Mouse (Mus musculus) hindbrain, embryonic 12.5 days (tissue): ENCODE data around the gene Znrf4. TPM values are rescaled to one million over a fixed set of nuclear protein-coding genes. Genes with fewer than 3 reads are reported as not detected.
A peak's percentile ranks its signal among the peaks of the same experiment; 100 is the strongest.

ENCODE experiments used
- ATAC-seq: fragments of 200-750 bp; cut with Nextera tagmentation; 2 replicates; pipeline ENCODE4 v1.8.0; 2017; ENCODE audit warnings: moderate TSS enrichment; ENCODE audit not compliant: low FRiP score
- H3K27ac ChIP-seq: fragments of 300-500 bp; sonication (generic); 2 replicates; pipeline ENCODE4 v1.5.1; 2016; ENCODE audit warnings: mild to moderate bottlenecking
- H3K27me3 ChIP-seq: fragments of 300-500 bp; sonication (generic); 2 replicates; pipeline ENCODE4 v1.6.1; 2016; ENCODE audit warnings: mild to moderate bottlenecking
- H3K36me3 ChIP-seq: fragments of 300-500 bp; sonication (generic); 2 replicates; pipeline ENCODE4 v1.6.1; 2016; ENCODE audit warnings: mild to moderate bottlenecking
- H3K4me1 ChIP-seq: fragments of 300-500 bp; sonication (generic); 2 replicates; pipeline ENCODE4 v1.6.1; 2016
- H3K4me2 ChIP-seq: fragments of 300-500 bp; sonication (generic); replicated peaks from 2 replicates; pipeline ENCODE4 v1.6.1; 2016; ENCODE audit warnings: mild to moderate bottlenecking
- H3K4me3 ChIP-seq: fragments of 300-500 bp; sonication (generic); 2 replicates; pipeline ENCODE4 v1.5.1; 2016; ENCODE audit warnings: mild to moderate bottlenecking
- H3K9ac ChIP-seq: fragments of 300-500 bp; sonication (generic); 2 replicates; pipeline ENCODE4 v1.6.1; 2016; ENCODE audit warnings: mild to moderate bottlenecking, moderate library complexity
- H3K9me3 ChIP-seq: fragments of 300-500 bp; sonication (generic); replicated peaks from 2 replicates; pipeline ENCODE4 v1.6.1; 2016; ENCODE audit warnings: mild to moderate bottlenecking
- WGBS: fragments of 180-500 bp; shearing (Covaris S2); methylation state at CpG from one replicate; pipeline ENCODE4 v1.1.7; 2016; 5-methylcytosine and 5-hydroxymethylcytosine counted together
- polyA plus RNA-seq: library from polyadenylated mRNA; unstranded; fragments of >200 nt; fragmentation: Nextera tagmentation; extraction: Ambion mirVana; gene quantifications from 2 replicates; pipeline ENCODE4 v1.2.1, GENCODE M21; 2016

Znrf4 gene
- polyA plus RNA-seq = not detected in 2 replicates

DNA sequence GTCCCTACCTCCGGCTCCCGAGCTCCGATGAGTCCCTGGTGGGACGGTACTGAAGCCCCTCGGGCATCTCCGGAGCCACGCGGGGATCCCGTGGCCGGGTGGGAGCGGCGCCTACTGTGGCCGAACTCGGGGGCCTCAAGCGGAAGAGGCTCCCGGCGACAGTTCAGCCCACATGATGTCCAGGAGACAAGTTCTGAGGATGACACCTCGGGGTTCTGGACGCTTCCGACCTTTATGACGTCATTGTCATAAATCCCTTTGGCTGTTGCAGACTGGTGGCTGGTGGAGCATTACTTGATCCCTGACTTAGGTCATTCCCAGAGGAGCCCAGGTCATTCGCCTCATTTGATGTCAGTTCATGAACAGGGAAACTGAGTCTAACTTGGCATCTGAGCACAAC lies at the start of gene Znrf4:
Gene Znrf4 (minus strand): TSS at position 122 of the 400 bp plus-strand sequence.
- Histone ChIP-seq H3K4me2 (peak within 1 kb of the TSS; percentile 43), H3K4me1 (peaks cover 44% of the 10 kb centered on the region), H3K27ac (no peak within 1 kb of the TSS), H3K36me3 (no peaks in the 10 kb centered on the region), H3K27me3 (peaks cover 62% of the 10 kb centered on the region), H3K4me3 (peak within 1 kb of the TSS; percentile 27), H3K9ac (no peak within 1 kb of the TSS), H3K9me3 (no peaks in the 10 kb centered on the region)
- ATAC-seq = no peak
- 65% methylated on average over 22 of the region's 22 CpGs for WGBS

DNA sequence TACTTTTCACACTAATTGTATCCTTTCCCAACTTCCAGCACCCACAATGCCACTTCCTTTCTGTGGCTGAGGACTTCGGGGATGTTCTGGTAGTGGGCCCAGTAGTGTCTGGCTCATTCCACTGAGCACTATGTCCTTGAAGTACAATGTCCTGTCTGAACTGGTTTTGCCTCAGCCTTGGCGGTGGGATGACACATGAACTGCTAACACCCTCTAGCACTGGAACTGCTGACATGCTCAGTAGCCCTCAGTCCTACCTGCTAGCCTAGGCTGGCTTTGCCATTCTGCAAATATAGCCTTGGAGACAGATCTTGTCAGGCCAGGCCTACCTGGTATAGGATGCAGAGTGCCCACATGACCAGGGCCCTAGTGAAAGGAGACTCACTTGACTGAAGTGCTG lies 49.6 kb upstream of the Znrf4 start:
- no peaks in the 10 kb centered on the region for H3K27me3 ChIP-seq
- H3K4me1 ChIP-seq = no peaks in the 10 kb centered on the region
- 95% methylated on average over 2 of the region's 2 CpGs for WGBS

DNA sequence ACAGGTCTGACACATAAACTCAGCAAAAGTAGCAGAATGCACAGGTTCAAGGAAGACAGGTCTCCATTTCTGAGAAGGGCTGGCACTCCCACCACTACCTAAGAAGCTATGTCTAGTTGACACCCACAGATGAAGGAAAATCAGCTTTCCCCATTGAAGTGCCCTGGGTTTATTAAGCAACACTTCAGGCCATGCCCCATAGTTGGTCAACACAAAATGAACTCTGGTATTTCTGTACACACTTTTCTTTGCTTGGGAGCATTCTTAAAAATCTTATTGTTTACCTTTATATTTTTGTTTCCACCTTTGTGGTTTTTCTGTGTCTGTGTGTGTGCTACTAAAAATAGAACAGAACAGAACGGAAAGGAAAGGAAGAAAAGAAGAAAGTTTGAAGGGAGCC lies 47.9 kb upstream of the Znrf4 start:
- H3K4me2 ChIP-seq = no peak overlapping the region
- 80% methylated on average over 1 of the region's 1 CpGs for whole genome bisulfite sequencing
- no peaks in the 10 kb centered on the region for H3K4me1 ChIP-seq
- ATAC-seq = no peak
- no peak overlapping the region for H3K27ac ChIP-seq
- H3K36me3 ChIP-seq = peaks cover 46% of the 10 kb centered on the region
- no peaks in the 10 kb centered on the region for H3K27me3 ChIP-seq
- no peaks in the 10 kb centered on the region for H3K9me3 ChIP-seq
- no peak overlapping the region for H3K4me3 ChIP-seq
- H3K9ac ChIP-seq = no peak overlapping the region

More for the DNA sequence above, 49.6 kb upstream of the Znrf4 start:
- ATAC-seq = no peak
- peaks cover 63% of the 10 kb centered on the region for H3K36me3 ChIP-seq
- no peak overlapping the region for H3K4me2 ChIP-seq
- H3K9ac ChIP-seq = no peak overlapping the region
- H3K9me3 ChIP-seq = no peaks in the 10 kb centered on the region
- no peak overlapping the region for H3K27ac ChIP-seq
- H3K4me3 ChIP-seq = no peak overlapping the region

DNA sequence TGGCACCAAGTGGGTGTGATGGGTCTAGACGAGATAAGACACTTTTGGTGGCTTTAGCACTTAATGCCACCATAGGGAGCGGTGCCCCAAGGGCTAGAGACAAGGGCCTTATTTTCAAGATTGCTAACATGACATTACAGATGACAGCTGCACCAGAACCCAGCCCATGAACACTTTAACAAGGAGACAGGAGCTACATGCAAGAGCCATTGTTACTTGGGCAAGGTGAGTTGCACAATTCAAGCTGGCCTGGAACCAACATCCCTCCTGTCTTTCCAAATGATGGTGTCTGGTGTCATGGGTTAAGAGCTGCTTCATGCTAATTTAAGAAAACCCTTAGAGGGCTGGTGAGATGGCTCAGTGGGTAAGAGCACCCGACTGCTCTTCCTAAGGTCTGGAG lies 47.2 kb upstream of the Znrf4 start:
- Histone ChIP-seq H3K9ac (no peak overlapping the region), H3K27ac (no peak overlapping the region)
- 81% methylated on average over 3 of the region's 3 CpGs for WGBS

DNA sequence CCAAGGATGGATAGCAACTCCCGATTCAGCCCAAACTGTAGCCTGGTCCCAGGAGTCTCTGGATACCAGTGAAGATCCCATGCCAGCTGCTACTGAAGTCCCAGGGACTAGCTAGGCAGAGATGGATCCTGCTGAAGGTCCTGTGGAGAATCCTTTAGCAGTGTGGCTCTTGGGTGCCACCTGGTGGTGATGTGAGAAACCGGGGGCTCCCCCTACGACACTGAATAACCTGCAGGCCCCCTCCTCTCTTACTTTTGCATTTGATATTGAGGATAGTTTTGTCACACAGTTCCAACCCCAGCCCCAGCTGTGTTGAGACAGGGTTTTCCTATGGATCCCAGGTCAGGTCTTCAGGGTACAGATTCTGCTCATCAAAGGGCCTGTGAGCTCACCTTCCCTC lies 46.2 kb upstream of the Znrf4 start:
- no peaks in the 10 kb centered on the region for H3K27me3 ChIP-seq
- no peak overlapping the region for H3K4me3 ChIP-seq
- H3K9ac ChIP-seq = no peak overlapping the region
- no peak overlapping the region for H3K4me2 ChIP-seq
- H3K36me3 ChIP-seq = peaks cover 29% of the 10 kb centered on the region
- peak; percentile 67 for ATAC-seq
- WGBS = 41% methylated on average over 3 of the region's 3 CpGs
- H3K4me1 ChIP-seq = no peaks in the 10 kb centered on the region
- H3K9me3 ChIP-seq = no peaks in the 10 kb centered on the region
- no peak overlapping the region for H3K27ac ChIP-seq

More for the DNA sequence above, 47.2 kb upstream of the Znrf4 start:
- no peak overlapping the region for H3K4me2 ChIP-seq
- H3K36me3 ChIP-seq = peaks cover 39% of the 10 kb centered on the region
- no peak for ATAC-seq
- H3K4me1 ChIP-seq = no peaks in the 10 kb centered on the region
- no peaks in the 10 kb centered on the region for H3K27me3 ChIP-seq
- H3K9me3 ChIP-seq = no peaks in the 10 kb centered on the region
- H3K4me3 ChIP-seq = no peak overlapping the region

DNA sequence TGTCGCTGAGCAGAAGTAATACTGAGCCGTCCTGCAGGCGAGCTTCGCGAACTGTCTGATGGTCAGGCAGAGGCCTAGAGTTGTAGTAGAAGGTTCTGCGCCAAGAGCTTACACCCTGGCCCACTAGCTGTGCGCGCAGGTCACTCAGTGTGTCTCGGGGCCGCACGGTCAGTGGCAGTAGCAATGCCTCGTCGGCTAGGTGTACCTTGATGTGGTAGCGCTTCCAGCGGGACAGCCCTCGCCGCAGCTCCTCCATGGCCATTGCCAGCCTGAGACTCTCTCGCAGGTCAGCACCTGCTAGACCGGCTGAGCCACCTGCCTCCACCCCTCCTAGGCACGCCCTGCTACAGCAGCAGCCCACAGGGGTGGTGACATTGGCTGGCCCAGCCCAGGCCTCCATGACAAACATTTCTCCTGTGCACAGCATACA lies 41.9 kb upstream of the Znrf4 start, which contains the start of gene Gm20219:
Gene Gm20219 (minus strand): TSS at position 266 of the 430 bp plus-strand sequence.
- no peak within 1 kb of the TSS for H3K4me3 ChIP-seq
- no peak within 1 kb of the TSS for H3K27ac ChIP-seq
- 79% methylated on average over 20 of the region's 20 CpGs for WGBS
- H3K9ac ChIP-seq = no peak within 1 kb of the TSS
- no peak for ATAC-seq
- no peaks in the 10 kb centered on the region for H3K9me3 ChIP-seq
- no peak within 1 kb of the TSS for H3K4me2 ChIP-seq
- H3K27me3 ChIP-seq = no peaks in the 10 kb centered on the region
- no peaks in the 10 kb centered on the region for H3K36me3 ChIP-seq
- peaks cover 21% of the 10 kb centered on the region for H3K4me1 ChIP-seq

DNA sequence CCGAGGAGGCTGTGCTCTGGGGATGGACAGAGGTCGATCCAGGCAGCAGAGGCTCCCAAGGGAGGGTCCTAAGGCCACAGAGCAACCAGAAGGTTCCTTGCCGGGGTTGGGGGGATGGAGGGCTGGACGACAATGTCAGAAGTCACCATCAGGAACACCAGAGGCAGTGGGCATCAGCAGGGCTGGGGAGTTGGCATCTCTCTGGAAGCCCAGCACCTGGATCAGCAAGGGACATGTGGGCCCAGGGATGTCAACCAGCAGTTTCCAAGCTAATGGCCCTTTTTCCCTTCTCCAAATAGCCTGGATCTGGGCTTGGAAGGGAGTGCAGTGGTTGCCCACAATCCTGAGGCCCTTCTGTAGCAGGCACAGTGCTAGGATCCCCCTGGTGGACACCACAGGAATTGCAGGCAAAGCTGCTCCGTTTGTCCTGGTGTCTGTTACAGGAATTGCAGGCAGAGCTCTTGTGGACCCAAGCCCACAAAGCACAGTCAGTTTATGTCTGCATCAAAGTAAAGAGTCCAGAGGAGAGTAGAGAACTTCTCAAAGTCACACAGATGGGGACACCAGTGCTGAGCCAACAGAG lies 40.6 kb upstream of the Znrf4 start:
- Histone ChIP-seq H3K27me3 (no peaks in the 10 kb centered on the region), H3K27ac (peak overlapping the region; percentile 86), H3K4me2 (no peak overlapping the region), H3K36me3 (no peaks in the 10 kb centered on the region), H3K9me3 (no peaks in the 10 kb centered on the region), H3K4me1 (peaks cover 31% of the 10 kb centered on the region), H3K9ac (no peak overlapping the region), H3K4me3 (no peak overlapping the region)
- peak; percentile 3; the same call in 1 of the 2 replicates for ATAC-seq
- WGBS = 59% methylated on average over 5 of the region's 5 CpGs

DNA sequence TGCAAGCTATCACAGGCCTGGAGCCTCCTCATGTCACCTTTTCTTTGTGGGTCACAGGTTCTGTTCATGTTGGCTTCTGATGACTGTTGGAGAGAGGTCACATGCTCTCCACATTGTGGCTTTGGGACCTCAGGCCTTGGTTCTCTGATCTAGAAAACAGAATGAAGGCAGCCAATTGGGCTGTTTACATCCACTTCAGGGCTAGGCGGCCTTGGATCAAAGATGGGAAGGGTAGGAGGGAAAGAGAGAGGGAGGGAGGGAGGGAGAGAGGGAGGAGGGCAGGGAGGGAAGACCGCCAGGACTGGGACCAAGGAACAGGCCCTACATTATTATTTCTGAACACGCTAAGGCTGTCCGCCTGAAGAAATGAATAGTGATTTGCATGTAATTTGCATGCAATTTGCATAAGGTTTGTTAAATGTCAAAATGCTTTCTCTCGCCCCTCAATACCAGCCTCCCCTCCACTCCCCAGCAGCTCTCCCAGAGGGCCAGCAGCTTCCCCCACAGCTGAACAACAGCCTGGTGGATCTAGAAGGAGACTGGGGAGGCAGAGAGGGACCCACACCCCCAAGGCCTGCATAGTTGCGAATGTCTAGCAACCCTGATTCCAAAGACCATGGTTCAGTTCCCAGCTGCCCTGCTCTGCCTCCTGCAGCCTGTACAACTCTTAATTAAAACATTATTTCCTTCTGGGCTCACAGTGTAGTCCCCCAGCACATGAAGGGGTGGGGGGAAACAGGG lies 39.8 kb upstream of the Znrf4 start:
- H3K9ac ChIP-seq = no peak overlapping the region
- ATAC-seq = peak; percentile 87
- H3K4me2 ChIP-seq = no peak overlapping the region
- 22% methylated on average over 6 of the region's 6 CpGs for WGBS
- H3K36me3 ChIP-seq = no peaks in the 10 kb centered on the region
- peak overlapping the region; percentile 86 for H3K27ac ChIP-seq
- no peaks in the 10 kb centered on the region for H3K9me3 ChIP-seq
- H3K4me3 ChIP-seq = no peak overlapping the region
- peaks cover 36% of the 10 kb centered on the region for H3K4me1 ChIP-seq
- no peaks in the 10 kb centered on the region for H3K27me3 ChIP-seq

DNA sequence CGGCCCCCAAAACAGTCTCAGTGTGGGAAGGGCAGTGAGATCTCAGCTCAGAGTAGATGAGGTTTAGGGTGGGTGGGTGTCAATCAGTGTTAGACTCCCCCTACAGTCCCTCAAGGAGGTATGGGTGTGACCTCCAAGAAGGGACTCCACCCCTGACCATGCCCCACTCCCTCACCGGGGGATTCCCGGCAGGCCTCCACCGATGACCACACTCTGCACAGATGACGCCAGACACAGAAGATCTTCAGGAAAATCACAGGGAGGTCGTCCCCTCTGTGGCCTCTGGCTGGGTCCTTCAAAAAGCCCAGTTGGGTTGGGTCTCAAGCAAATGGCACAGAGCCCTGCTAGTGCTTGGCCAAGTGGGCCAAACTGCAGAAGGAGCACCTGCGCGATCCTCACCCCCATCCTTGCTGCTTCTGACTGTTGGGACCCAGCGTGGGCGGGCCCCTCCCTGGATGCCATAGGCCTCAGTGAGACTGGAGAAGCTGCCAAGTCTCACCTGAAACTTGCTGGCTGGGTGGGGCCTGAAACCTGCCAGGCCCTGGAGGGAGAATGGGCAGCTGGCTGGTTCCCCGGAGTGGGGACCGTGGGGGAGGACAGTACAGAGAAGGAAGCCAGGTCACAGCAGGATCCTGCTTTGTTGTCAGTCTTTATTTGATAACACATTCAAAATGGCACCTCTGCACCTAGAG lies 38.7 kb upstream of the Znrf4 start:
- H3K36me3 ChIP-seq = no peaks in the 10 kb centered on the region
- H3K4me2 ChIP-seq = no peak overlapping the region
- no peaks in the 10 kb centered on the region for H3K27me3 ChIP-seq
- 78% methylated on average over 12 of the region's 12 CpGs for WGBS
- no peak overlapping the region for H3K9ac ChIP-seq
- no peaks in the 10 kb centered on the region for H3K9me3 ChIP-seq
- peaks cover 40% of the 10 kb centered on the region for H3K4me1 ChIP-seq
- H3K27ac ChIP-seq = peak overlapping the region; percentile 86
- no peak overlapping the region for H3K4me3 ChIP-seq
- ATAC-seq = no peak

DNA sequence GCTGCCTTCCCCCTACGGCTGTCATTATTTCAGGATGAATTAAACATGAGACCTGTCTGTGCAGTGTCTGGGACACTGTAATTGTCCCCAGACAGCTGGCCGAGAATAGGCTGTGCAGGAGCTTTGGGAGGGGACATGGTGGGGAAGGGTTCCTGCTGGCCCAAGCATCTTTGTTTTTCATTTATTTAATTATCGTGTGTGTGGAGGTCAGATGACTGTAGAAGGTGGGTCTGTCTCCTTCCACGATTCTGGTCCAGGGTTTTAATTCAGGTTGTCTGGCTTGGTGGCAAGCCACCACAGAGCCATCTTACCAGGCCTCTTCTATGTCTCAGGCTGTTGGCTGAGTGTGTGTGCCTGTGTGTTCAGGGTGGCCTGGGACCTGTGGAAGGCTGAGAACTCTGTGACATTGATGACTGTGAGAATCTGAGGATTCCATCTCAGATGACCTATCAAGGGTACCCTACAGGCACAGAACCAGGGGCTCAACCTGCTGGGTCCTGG lies 36.4 kb upstream of the Znrf4 start:
- ATAC-seq = no peak
- Histone ChIP-seq H3K4me3 (no peak overlapping the region), H3K36me3 (no peaks in the 10 kb centered on the region), H3K27ac (peak overlapping the region; percentile 5; the same call in 1 of the 2 replicates), H3K27me3 (no peaks in the 10 kb centered on the region), H3K4me1 (peaks cover 40% of the 10 kb centered on the region), H3K4me2 (no peak overlapping the region), H3K9me3 (no peaks in the 10 kb centered on the region), H3K9ac (no peak overlapping the region)
- WGBS = 35% methylated on average over 4 of the region's 4 CpGs

DNA sequence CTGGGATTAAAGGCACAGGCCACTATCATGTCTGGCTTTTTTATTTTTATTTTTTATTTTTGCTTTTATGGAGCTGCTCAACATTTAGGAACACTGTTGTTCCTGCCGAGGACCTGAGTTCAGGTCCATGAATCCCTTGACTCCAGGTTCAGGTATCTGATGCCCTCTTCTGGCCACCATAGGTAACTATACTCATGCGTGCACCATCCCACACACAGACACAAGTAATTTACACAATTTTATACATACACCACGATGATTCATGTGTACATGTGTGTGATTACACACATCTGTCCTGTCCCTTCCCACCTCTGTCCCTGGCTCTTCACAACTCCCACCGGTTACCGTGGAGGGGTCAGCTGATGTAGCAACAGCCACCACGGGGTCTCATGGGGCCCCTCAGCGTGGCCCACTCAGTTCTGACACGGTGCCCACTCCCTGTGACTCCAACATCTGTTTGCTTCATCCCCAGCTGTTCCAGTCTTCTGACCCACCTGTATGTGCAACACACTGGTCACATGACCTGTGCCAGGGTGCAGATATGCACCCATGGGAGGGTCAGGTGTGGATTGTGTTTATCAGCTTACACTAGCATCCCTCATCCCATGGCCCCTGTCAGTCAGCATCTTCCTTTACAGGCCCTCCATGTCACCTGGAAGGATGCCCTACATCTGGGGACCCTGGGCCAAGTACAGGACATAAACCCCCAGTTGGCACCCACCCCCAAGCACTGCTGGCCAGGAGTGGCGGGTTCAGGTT lies 35.8 kb upstream of the Znrf4 start:
- no peaks in the 10 kb centered on the region for H3K9me3 ChIP-seq
- no peak overlapping the region for H3K4me2 ChIP-seq
- H3K27ac ChIP-seq = peak overlapping the region; percentile 42; the same call in 1 of the 2 replicates
- H3K9ac ChIP-seq = no peak overlapping the region
- H3K4me3 ChIP-seq = no peak overlapping the region
- WGBS = 69% methylated on average over 9 of the region's 9 CpGs
- no peak for ATAC-seq
- peaks cover 40% of the 10 kb centered on the region for H3K4me1 ChIP-seq
- no peaks in the 10 kb centered on the region for H3K36me3 ChIP-seq
- H3K27me3 ChIP-seq = no peaks in the 10 kb centered on the region
